Mouse (Mus musculus) liver, embryonic 13.5 days (tissue): Measurements from ENCODE around the gene Iqcc. TPM values are rescaled to one million over a fixed set of nuclear protein-coding genes. Genes with fewer than 3 reads are reported as not detected.

Experiments
- ATAC-seq: fragments of 200-750 bp; cut with Nextera tagmentation; 2 replicates; pipeline ENCODE4 v1.8.0; 2017; ENCODE audit warnings: low read depth, mild to moderate bottlenecking, moderate number of reproducible peaks, moderate library complexity
- DNase-seq: peaks from one replicate; pipeline ENCODE4 v3.0.0; 2022
- H3K27ac ChIP-seq: fragments of 300-500 bp; sonication (generic); 2 replicates; pipeline ENCODE4 v1.5.1; 2015; ENCODE audit warnings: moderate library complexity, mild to moderate bottlenecking, inconsistent platforms
- H3K27me3 ChIP-seq: fragments of 300-500 bp; sonication (generic); 2 replicates; pipeline ENCODE4 v1.6.1; 2015; ENCODE audit warnings: mild to moderate bottlenecking, inconsistent platforms
- H3K36me3 ChIP-seq: fragments of 300-500 bp; sonication (generic); 2 replicates; pipeline ENCODE4 v1.6.1; 2015; ENCODE audit warnings: mild to moderate bottlenecking, inconsistent platforms
- H3K4me1 ChIP-seq: fragments of 300-500 bp; sonication (generic); replicated peaks from 2 replicates; pipeline ENCODE4 v1.6.1; 2015; ENCODE audit warnings: inconsistent platforms
- H3K4me2 ChIP-seq: fragments of 300-500 bp; sonication (generic); 2 replicates; pipeline ENCODE4 v1.6.1; 2015; ENCODE audit warnings: inconsistent platforms, mild to moderate bottlenecking, moderate library complexity
- H3K4me3 ChIP-seq: fragments of 300-500 bp; sonication (generic); replicated peaks from 2 replicates; pipeline ENCODE4 v1.5.1; 2015; ENCODE audit warnings: mild to moderate bottlenecking, inconsistent platforms
- H3K9ac ChIP-seq: fragments of 300-500 bp; sonication (generic); 2 replicates; pipeline ENCODE4 v1.6.1; 2015; ENCODE audit warnings: mild to moderate bottlenecking, inconsistent platforms
- H3K9me3 ChIP-seq: fragments of 300-500 bp; sonication (generic); replicated peaks from 2 replicates; pipeline ENCODE4 v1.6.1; 2016; ENCODE audit warnings: inconsistent platforms
- WGBS: fragments of 180-500 bp; shearing (Covaris S2); methylation state at CpG from one replicate; pipeline ENCODE4 v1.1.7; 2015; ENCODE audit not compliant: insufficient replicate concordance; 5-methylcytosine and 5-hydroxymethylcytosine counted together
- polyA plus RNA-seq: library from polyadenylated mRNA; unstranded; fragments of >200 nt; fragmentation: Nextera tagmentation; extraction: Ambion mirVana; gene quantifications from 2 replicates; pipeline ENCODE4 v1.2.1, GENCODE M21; 2015

Gene Iqcc
- polyA plus RNA-seq, 1 experiment from 2014 or later, result 11.0 TPM

DNA sequence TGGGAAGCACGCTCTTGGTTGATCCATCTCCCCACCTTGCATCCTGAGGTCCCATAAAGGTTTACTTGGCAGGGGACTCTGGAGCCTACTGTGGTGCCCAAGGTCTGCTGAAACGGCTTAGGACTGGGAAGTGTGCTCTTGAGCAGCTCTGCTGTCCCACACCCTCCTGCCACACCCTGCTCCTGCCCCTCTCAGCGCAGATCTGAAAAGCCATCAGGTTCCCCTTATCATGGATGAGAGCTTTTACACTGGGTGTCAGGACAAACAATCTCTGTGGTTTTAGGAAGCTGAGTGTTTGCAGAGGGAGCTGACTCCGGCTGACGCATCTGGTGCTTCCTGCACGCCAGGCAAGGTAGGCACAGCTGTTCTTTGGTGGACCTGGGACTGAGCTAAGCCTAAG, 15.0 kb upstream of the Iqcc start:
- H3K4me1 ChIP-seq, result peaks cover 28% of the 10 kb centered on the region
- peak overlapping the region; percentile 40; the same call in 1 of the 2 replicates for H3K9ac ChIP-seq
- 0 out of 2 replicates have a peak overlapping the region, but pooled peaks have one; percentile 10 for H3K4me3 ChIP-seq
- H3K36me3 ChIP-seq, result peaks cover 98% of the 10 kb centered on the region
- 43% methylated on average over 6 of the region's 6 CpGs for WGBS
- H3K9me3 ChIP-seq, result no peaks in the 10 kb centered on the region
- DNase-seq, result no peak
- H3K27me3 ChIP-seq, result no peaks in the 10 kb centered on the region
- H3K27ac ChIP-seq, result peak overlapping the region; percentile 53
- peak overlapping the region; percentile 44 for H3K4me2 ChIP-seq
- peak; percentile 87 for ATAC-seq

- WGBS, result 91% methylated on average over 12 of the region's 12 CpGs
- Histone ChIP-seq H3K4me3 (no peak overlapping the region), H3K9me3 (no peaks in the 10 kb centered on the region), H3K4me2 (no peak overlapping the region), H3K4me1 (peaks cover 20% of the 10 kb centered on the region), H3K27me3 (no peaks in the 10 kb centered on the region), H3K36me3 (peaks cover 99% of the 10 kb centered on the region), H3K9ac (no peak overlapping the region), H3K27ac (no peak overlapping the region)
- no peak for DNase-seq
- ATAC-seq, result no peak
Observed at GRCm38 (mm10) chr4:129631867-129632266, 13.0 kb upstream of the Iqcc start.

DNA sequence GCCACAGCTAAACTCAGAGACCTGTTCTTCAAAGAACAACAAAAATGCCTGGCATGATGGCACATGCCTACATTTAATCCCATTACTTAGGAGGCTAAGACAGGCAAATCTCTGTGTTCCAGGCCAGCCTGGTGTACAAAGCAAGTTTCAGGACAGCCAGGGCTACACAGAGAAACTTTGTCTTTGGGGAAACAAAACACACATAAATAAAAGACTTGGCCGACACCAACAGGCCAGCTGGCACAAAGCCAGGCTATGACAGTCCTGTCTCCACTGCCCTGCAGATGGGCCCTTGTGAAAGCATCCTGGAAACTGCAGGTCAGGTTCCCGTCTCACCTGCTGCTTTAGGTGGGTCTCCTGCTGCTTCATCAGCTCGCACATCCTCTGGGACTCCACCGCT, 12.0 kb upstream of the Iqcc start:
- DNase-seq, result no peak
- Histone ChIP-seq H3K27ac (no peak overlapping the region), H3K4me2 (no peak overlapping the region), H3K36me3 (peaks cover 99% of the 10 kb centered on the region), H3K27me3 (no peaks in the 10 kb centered on the region), H3K4me3 (no peak overlapping the region), H3K9me3 (no peaks in the 10 kb centered on the region), H3K4me1 (peaks cover 29% of the 10 kb centered on the region), H3K9ac (no peak overlapping the region)
- 93% methylated on average over 4 of the region's 4 CpGs for WGBS
- no peak for ATAC-seq

DNA sequence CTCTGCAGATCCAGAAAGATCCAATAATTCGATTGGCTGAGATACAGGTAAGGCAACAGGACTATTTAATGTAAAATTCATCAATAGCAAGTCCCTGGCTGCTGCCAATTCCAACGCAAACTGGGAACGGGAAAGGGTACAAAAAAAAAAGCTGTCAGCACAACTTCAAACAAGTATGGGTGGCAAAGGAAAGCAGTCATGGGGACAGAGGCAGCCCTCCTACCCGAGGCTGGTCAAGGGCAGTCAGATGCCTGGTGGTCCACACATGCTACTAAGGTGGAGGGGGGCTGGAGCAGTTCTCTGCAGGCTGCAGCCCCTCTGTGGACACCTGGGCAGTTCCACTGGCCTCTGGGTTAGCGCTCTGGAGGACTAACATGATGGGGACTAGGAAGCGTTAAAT, 7.1 kb upstream of the Iqcc start:
- no peak for ATAC-seq
- no peak overlapping the region for H3K4me2 ChIP-seq
- 72% methylated on average over 6 of the region's 6 CpGs for WGBS
- no peak overlapping the region for H3K27ac ChIP-seq
- H3K4me3 ChIP-seq, result no peak overlapping the region
- no peak for DNase-seq
- peaks cover 51% of the 10 kb centered on the region for H3K36me3 ChIP-seq
- H3K9ac ChIP-seq, result no peak overlapping the region
- peaks cover 51% of the 10 kb centered on the region for H3K4me1 ChIP-seq
- no peaks in the 10 kb centered on the region for H3K9me3 ChIP-seq
- no peaks in the 10 kb centered on the region for H3K27me3 ChIP-seq

DNA sequence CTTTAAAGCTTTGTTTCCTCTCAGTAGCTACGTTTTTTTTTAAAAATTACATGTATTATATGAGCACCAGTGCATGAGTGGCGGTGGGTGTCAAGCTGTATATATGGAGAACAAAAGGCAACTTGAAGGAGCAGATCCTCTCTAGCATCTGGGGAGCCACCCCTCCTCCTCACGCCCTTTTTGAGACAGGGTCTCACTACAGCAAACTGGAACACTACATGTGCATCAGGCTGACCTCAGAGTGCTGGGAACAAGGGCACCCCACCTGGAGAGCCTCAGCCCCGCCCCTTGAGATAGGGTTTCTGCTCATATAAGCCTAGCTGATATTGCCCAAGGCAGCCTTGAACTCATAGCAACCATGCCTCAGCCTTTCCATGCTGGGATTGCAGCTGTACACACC, 6.6 kb upstream of the Iqcc start:
- 41% methylated on average over 4 of the region's 4 CpGs for WGBS
- Histone ChIP-seq H3K27ac (peak overlapping the region; percentile 88), H3K4me2 (peak overlapping the region; percentile 75), H3K9ac (peak overlapping the region; percentile 64; the same call in 1 of the 2 replicates), H3K4me3 (no peak overlapping the region), H3K9me3 (no peaks in the 10 kb centered on the region), H3K27me3 (no peaks in the 10 kb centered on the region), H3K4me1 (peaks cover 55% of the 10 kb centered on the region), H3K36me3 (peaks cover 46% of the 10 kb centered on the region)
- no peak for DNase-seq
- ATAC-seq, result no peak

GRCm38 (mm10) chr4:129625029-129625370, 6.1 kb upstream of the Iqcc start:
- H3K9me3 ChIP-seq, result no peaks in the 10 kb centered on the region
- peaks cover 55% of the 10 kb centered on the region for H3K4me1 ChIP-seq
- WGBS, result under 1% methylated on average over 6 of the region's 6 CpGs
- ATAC-seq, result peak; percentile 7; the same call in 1 of the 2 replicates
- DNase-seq, result no peak
- peaks cover 41% of the 10 kb centered on the region for H3K36me3 ChIP-seq
- H3K4me3 ChIP-seq, result peak overlapping the region; percentile 62
- peak overlapping the region; percentile 64 for H3K9ac ChIP-seq
- peak overlapping the region; percentile 88 for H3K27ac ChIP-seq
- H3K4me2 ChIP-seq, result peak overlapping the region; percentile 75
- no peaks in the 10 kb centered on the region for H3K27me3 ChIP-seq

GRCm38 (mm10) chr4:129624281-129625028, 5.6 kb upstream of the Iqcc start:
- ATAC-seq, result peak; percentile 97
- peak; percentile 87 for DNase-seq
- 1% methylated on average over 18 of the region's 18 CpGs for WGBS
- H3K9ac ChIP-seq, result peak overlapping the region; percentile 71
- peaks cover 36% of the 10 kb centered on the region for H3K36me3 ChIP-seq
- H3K4me2 ChIP-seq, result peak overlapping the region; percentile 75
- H3K27me3 ChIP-seq, result no peaks in the 10 kb centered on the region
- H3K4me3 ChIP-seq, result peak overlapping the region; percentile 62
- peaks cover 55% of the 10 kb centered on the region for H3K4me1 ChIP-seq
- H3K27ac ChIP-seq, result peak overlapping the region; percentile 88
- H3K9me3 ChIP-seq, result no peaks in the 10 kb centered on the region

DNA sequence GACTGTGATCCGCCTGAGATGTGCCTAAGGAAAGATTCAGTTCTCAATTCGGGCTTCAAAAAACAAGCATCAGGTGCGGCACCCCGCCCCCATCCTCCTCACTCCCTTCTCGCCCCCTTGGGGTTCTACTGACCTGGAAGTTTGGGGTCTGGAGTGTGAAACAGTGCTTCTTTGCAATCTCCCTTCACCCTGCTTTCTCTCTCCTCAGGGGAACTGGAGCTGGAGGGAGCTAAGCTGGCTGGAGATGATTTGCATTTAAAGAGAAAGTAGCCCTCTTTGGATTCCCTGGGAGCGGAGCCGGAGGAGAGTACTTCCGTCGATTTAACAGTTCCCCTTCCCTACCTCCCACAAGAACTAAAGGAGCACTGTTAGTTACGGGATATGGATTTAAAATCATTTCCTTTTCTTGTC, 4.8 kb upstream of the Iqcc start, which contains the start of gene Ccdc28b:
Ccdc28b (minus strand) TSS at position 267 of the 411 bp plus-strand sequence.
- Histone ChIP-seq H3K27ac (peak within 1 kb of the TSS; percentile 88), H3K9me3 (no peaks in the 10 kb centered on the region), H3K4me2 (peak within 1 kb of the TSS; percentile 75), H3K4me3 (peak within 1 kb of the TSS; percentile 62), H3K4me1 (peaks cover 59% of the 10 kb centered on the region), H3K27me3 (no peaks in the 10 kb centered on the region), H3K9ac (peak within 1 kb of the TSS; percentile 71), H3K36me3 (peaks cover 28% of the 10 kb centered on the region)
- WGBS, result under 1% methylated on average over 10 of the region's 10 CpGs
- ATAC-seq (no peak), DNase-seq (no peak)

DNA sequence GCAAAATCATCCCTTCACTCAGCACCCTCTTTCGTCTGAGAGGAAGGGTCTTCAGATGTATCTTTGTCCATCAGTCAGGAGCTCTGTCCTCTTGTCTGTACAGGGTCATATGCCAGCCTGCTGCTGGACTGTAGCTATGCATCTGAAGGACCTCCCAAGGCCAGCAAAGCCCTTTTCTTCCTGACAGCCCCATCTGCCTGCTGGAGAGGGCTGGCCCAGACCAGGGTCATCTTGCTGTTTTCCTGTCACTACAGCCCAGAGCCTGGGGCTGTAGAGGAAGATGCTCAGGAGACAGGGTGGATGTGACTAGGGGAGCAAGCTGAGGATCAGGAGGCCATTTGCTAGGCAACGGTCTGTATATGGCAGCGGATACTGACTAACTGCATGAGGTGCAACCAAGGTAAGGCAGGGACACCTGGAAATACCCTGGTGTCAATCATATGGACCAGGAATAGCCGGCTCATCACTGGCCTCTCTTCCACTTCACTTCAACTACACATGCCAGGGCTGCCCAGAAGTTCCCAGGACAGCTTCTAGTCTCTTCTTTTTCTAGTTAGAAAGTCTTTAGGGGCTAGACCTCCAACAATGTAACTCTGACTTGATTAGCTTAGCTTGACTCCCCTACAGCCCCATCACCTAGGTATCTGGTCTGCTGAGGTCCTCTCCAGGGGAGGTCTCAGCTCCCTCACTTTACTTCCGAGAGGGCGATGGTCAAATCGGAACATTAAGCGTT, 4.1 kb upstream of the Iqcc start:
- no peak for DNase-seq
- 23% methylated on average over 8 of the region's 8 CpGs for WGBS
- Histone ChIP-seq H3K4me2 (peak overlapping the region; percentile 75), H3K36me3 (peaks cover 21% of the 10 kb centered on the region), H3K9me3 (no peaks in the 10 kb centered on the region), H3K4me1 (peaks cover 66% of the 10 kb centered on the region), H3K4me3 (peak overlapping the region; percentile 62), H3K27me3 (no peaks in the 10 kb centered on the region), H3K9ac (peak overlapping the region; percentile 71), H3K27ac (peak overlapping the region; percentile 88)
- ATAC-seq, result no peak

- H3K9me3 ChIP-seq, result no peaks in the 10 kb centered on the region
- peaks cover 73% of the 10 kb centered on the region for H3K4me1 ChIP-seq
- H3K4me3 ChIP-seq, result 0 out of 2 replicates have a peak overlapping the region, but pooled peaks have one; percentile 62
- no peaks in the 10 kb centered on the region for H3K27me3 ChIP-seq
- no peak for ATAC-seq
- 0 out of 2 replicates have a peak overlapping the region, but pooled peaks have one; percentile 71 for H3K9ac ChIP-seq
- peaks cover 15% of the 10 kb centered on the region for H3K36me3 ChIP-seq
- no peak for DNase-seq
- H3K27ac ChIP-seq, result no peak overlapping the region
- H3K4me2 ChIP-seq, result peak overlapping the region; percentile 75
- WGBS, result 74% methylated on average over 11 of the region's 11 CpGs
Observed at GRCm38 (mm10) chr4:129622120-129622802, 3.4 kb upstream of the Iqcc start.

DNA sequence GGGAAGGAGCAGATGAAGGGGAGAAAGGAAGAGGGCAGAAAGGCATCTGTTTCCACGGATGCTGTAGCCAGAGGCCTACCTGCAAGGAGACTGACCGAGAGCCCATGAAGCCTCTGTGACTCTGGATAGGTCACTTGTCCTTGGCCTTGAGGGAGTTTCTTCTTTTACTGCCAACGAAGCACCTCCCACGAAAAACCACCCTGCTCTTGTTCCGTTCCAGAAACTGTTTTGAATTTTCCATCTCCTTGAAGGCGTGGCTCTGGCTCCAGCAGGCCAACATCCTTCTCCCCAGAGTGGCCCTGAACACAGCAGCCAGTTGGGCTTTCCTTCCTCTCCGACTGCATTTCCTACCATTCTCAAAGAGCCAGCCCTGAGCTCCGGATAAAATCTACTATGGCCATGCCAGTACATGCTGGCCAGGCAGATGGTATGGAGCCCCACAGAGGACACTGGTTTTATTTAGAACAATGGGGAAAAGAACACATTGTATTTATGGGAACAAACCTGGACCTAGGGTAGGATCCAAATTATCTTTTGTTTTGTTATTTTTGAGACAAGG, 2.5 kb upstream of the Iqcc start:
- 65% methylated on average over 8 of the region's 8 CpGs for WGBS
- DNase-seq (no peak), ATAC-seq (no peak)
- Histone ChIP-seq H3K27ac (peak overlapping the region; percentile 32; the same call in 1 of the 2 replicates), H3K9me3 (no peaks in the 10 kb centered on the region), H3K4me3 (no peak overlapping the region), H3K36me3 (peaks cover 13% of the 10 kb centered on the region), H3K4me1 (peaks cover 68% of the 10 kb centered on the region), H3K4me2 (no peak overlapping the region), H3K9ac (no peak overlapping the region), H3K27me3 (no peaks in the 10 kb centered on the region)
